Mouse (Mus musculus) testis, adult 2 months (tissue): ENCODE measurements around the gene BC051019.
A peak's percentile ranks its signal among the peaks of the same experiment; 100 is the strongest.

Experiments
- CTCF ChIP-seq: fragments of 200-500 bp; IDR thresholded peaks from 2 replicates; pipeline ENCODE4 v1.5.1; 2012; ENCODE audit warnings: low read depth, mild to moderate bottlenecking, inconsistent platforms, low read length, moderate library complexity; ENCODE audit not compliant: control insufficient read depth, insufficient read depth, insufficient replicate concordance
- POLR2A ChIP-seq: fragments of 200-500 bp; IDR thresholded peaks from 2 replicates; pipeline ENCODE4 v1.6.1; 2012; ENCODE audit warnings: low read depth, mild to moderate bottlenecking, inconsistent platforms, low read length, moderate library complexity; ENCODE audit not compliant: control insufficient read depth

- TF ChIP-seq CTCF (peak; percentile 22; the same call in 1 of the 2 replicates), POLR2A (peak; percentile 72)
Measured at GRCm38 (mm10) chr7:109752008-109752925, 28.6 kb upstream of the BC051019 start, which contains the start of gene Tmem9b.
